Mouse (Mus musculus) liver, embryonic 14 days (tissue): Measurements from ENCODE around the gene Dock9. TPM values are rescaled to one million over a fixed set of nuclear protein-coding genes. Genes with fewer than 3 reads are reported as not detected.

Source experiments
- polyA plus RNA-seq: library from polyadenylated mRNA; depleted of rRNA; stranded (reverse); fragments of >200 nt; gene quantifications from 2 replicates; pipeline ENCODE4 v1.2.3, GENCODE M21; 2012; rRNA removed

Dock9 gene
- 1.7 and 1.8 TPM in 2 replicates for polyA plus RNA-seq

GRCm38 (mm10) chr14:121797457-121798410, at the start of gene Dock9:
Dock9 (minus strand) TSS chr14:121797837.

DNA sequence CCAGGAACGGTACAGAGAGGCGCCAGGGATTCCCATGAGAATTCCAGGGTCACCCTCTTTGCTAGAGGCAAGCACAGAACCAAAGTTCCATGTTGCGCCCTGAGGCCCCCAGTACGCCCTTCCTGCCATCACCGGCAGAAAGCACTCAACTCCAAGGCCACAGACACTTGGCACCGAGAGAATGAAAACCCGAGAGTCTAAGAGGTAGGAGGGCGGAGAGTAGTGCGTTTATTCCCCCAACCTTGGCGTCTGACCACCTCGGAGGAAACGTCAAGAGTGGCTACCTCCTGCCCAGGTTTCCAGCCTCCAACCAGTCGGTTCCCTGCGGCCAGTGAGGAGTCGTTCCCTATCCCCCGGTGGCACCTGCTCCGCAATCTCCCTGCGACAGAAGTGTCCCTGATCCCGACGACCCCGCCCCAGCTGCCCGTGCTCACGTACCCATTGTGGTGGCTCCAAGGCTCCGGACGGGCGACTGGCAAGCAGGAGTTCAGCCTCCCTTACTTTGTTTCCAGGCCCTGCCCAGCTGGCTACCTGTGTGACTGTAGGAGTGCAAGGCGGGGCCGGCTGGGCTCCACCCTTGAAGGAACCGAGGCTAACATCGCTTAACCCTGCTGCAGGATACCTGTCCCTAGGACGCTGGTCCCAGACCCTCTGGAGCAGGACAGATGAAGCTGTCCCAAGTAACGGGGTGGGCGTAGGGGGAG, 292.7 kb downstream of the Dock9 start, which contains the start of gene Slc15a1:
TSS of gene Slc15a1 (minus strand) at position 472 of the 704 bp plus-strand sequence.

Other genes starting within 250 kb of the Dock9 start
- gene Ubac2, start 80.8 kb upstream of the Dock9 start, polyA plus RNA-seq = 8.7 and 10.5 TPM in 2 replicates
- 0.08 TPM in 1 of 2 replicates, not detected in the other for gene Gpr18, start 117.9 kb upstream of the Dock9 start, polyA plus RNA-seq
- 0.48 and 0.81 TPM in 2 replicates for gene Gpr183, start 167.4 kb upstream of the Dock9 start, polyA plus RNA-seq
- gene Timm8a2, start 236.8 kb upstream of the Dock9 start, polyA plus RNA-seq = not detected in 2 replicates